Mouse (Mus musculus): Measurements from ENCODE around the gene Lhx8. TPM values are rescaled to one million over a fixed set of nuclear protein-coding genes. Genes with fewer than 3 reads are reported as not detected.

Gene Lhx8
- polyA plus RNA-seq, 1 experiment from 2014 or later = 2.9 TPM

DNA sequence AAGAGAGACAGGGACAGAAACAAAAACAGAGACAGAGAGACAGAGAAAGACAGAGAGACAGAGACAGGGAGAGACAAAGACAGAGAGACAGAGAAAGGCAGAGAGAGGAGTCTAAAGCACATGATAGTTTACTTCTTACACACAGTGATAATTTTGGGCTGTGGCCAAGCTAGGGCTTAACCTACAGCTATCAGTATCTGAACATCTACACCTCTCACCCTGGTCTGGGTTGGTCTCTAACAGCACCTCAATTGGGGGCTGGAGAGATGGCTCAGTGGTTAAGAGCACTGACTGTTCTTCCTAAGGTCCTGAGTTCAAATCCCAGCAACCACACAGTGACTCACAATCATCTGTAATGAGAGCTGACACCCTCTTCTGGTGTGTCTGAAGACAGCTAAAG is 32.0 kb downstream of the Lhx8 start:
- H3K27ac ChIP-seq (ENCODE audit: low read length) = no peak overlapping the region
- no peaks in the 10 kb centered on the region for H3K4me1 ChIP-seq (ENCODE audit: control insufficient read depth, insufficient read depth, low read length)
- no peak overlapping the region for H3K9ac ChIP-seq (ENCODE audit: low read depth, low read length)
- no peaks in the 10 kb centered on the region for H3K9me3 ChIP-seq (replicated peaks; ENCODE audit: control insufficient read depth, low read length, poor library complexity, severe bottlenecking)
- H3K4me2 ChIP-seq (ENCODE audit: low read length) = no peak overlapping the region
- H3K27me3 ChIP-seq (ENCODE audit: control insufficient read depth, insufficient read depth, low read depth, low read length) = no peaks in the 10 kb centered on the region
- H3K36me3 ChIP-seq (ENCODE audit: control insufficient read depth, insufficient read depth, low read length) = no peaks in the 10 kb centered on the region
- H3K4me3 ChIP-seq (ENCODE audit: low read depth, low read length) = no peak overlapping the region
- ATAC-seq = no peak

- Histone ChIP-seq H3K9ac (ENCODE audit: low read depth, low read length) (no peak overlapping the region), H3K36me3 (ENCODE audit: control insufficient read depth, insufficient read depth, low read length) (no peaks in the 10 kb centered on the region), H3K27ac (ENCODE audit: low read length) (no peak overlapping the region), H3K27me3 (ENCODE audit: control insufficient read depth, insufficient read depth, low read depth, low read length) (no peaks in the 10 kb centered on the region), H3K4me2 (ENCODE audit: low read length) (no peak overlapping the region), H3K4me1 (ENCODE audit: control insufficient read depth, insufficient read depth, low read length) (no peaks in the 10 kb centered on the region), H3K9me3 (replicated peaks; ENCODE audit: control insufficient read depth, low read length, poor library complexity, severe bottlenecking) (no peaks in the 10 kb centered on the region), H3K4me3 (ENCODE audit: low read depth, low read length) (no peak overlapping the region)
- ATAC-seq = no peak
- 74% methylated on average over 6 of the region's 6 CpGs for WGBS
Observed at GRCm38 (mm10) chr3:154297499-154297898, 33.0 kb downstream of the Lhx8 start.

GRCm38 (mm10) chr3:154294924-154295834 is 35.3 kb downstream of the Lhx8 start:
- H3K9me3 ChIP-seq (replicated peaks; ENCODE audit: control insufficient read depth, low read length, poor library complexity, severe bottlenecking) = no peaks in the 10 kb centered on the region
- H3K4me2 ChIP-seq (ENCODE audit: low read length) = no peak overlapping the region
- no peak overlapping the region for H3K4me3 ChIP-seq (ENCODE audit: low read depth, low read length)
- no peaks in the 10 kb centered on the region for H3K4me1 ChIP-seq (ENCODE audit: control insufficient read depth, insufficient read depth, low read length)
- ATAC-seq = no peak
- 93% methylated on average over 17 of the region's 17 CpGs for WGBS
- no peak overlapping the region for H3K27ac ChIP-seq (ENCODE audit: low read length)
- H3K9ac ChIP-seq (ENCODE audit: low read depth, low read length) = no peak overlapping the region
- no peaks in the 10 kb centered on the region for H3K36me3 ChIP-seq (ENCODE audit: control insufficient read depth, insufficient read depth, low read length)
- H3K27me3 ChIP-seq (ENCODE audit: control insufficient read depth, insufficient read depth, low read depth, low read length) = no peaks in the 10 kb centered on the region

- H3K9me3 ChIP-seq (replicated peaks; ENCODE audit: control insufficient read depth, low read length, poor library complexity, severe bottlenecking) = no peaks in the 10 kb centered on the region
- H3K4me3 ChIP-seq (ENCODE audit: low read depth, low read length) = no peak overlapping the region
- no peaks in the 10 kb centered on the region for H3K27me3 ChIP-seq (ENCODE audit: control insufficient read depth, insufficient read depth, low read depth, low read length)
- H3K27ac ChIP-seq (ENCODE audit: low read length) = no peak overlapping the region
- H3K9ac ChIP-seq (ENCODE audit: low read depth, low read length) = no peak overlapping the region
- H3K4me1 ChIP-seq (ENCODE audit: control insufficient read depth, insufficient read depth, low read length) = no peaks in the 10 kb centered on the region
- no peak for ATAC-seq
- no peak overlapping the region for H3K4me2 ChIP-seq (ENCODE audit: low read length)
- no peaks in the 10 kb centered on the region for H3K36me3 ChIP-seq (ENCODE audit: control insufficient read depth, insufficient read depth, low read length)
- WGBS = 75% methylated on average over 9 of the region's 9 CpGs
Observed at GRCm38 (mm10) chr3:154293839-154294490, 36.5 kb downstream of the Lhx8 start.

- WGBS = 72% methylated on average over 5 of the region's 5 CpGs
- H3K27ac ChIP-seq (ENCODE audit: low read length) = no peak overlapping the region
- H3K4me1 ChIP-seq (ENCODE audit: control insufficient read depth, insufficient read depth, low read length) = no peaks in the 10 kb centered on the region
Observed at GRCm38 (mm10) chr3:154292126-154292525, 38.3 kb downstream of the Lhx8 start.

DNA sequence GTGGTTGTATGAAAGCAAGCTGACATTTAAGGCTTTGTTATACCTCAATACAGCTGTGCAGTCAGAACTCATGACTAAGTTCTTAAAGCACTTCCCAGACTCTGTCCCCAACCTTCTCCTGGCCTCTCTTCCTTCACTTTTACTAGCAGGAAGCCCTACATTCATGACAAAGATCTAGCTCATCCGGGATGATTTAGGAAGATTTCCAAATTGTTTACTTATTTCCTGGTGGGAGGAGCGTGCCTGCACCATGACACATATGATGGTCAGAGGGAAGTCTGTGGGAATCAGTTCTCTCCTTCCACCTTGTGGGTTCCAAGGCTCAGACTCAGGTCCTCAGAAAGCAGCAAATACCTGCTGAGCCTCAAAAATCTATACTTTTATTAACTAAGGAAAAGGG is 40.1 kb downstream of the Lhx8 start:
- no peak for ATAC-seq
- no peak overlapping the region for H3K4me3 ChIP-seq (ENCODE audit: low read depth, low read length)
- H3K36me3 ChIP-seq (ENCODE audit: control insufficient read depth, insufficient read depth, low read length) = no peaks in the 10 kb centered on the region
- no peaks in the 10 kb centered on the region for H3K4me1 ChIP-seq (ENCODE audit: control insufficient read depth, insufficient read depth, low read length)
- no peak overlapping the region for H3K4me2 ChIP-seq (ENCODE audit: low read length)
- H3K27me3 ChIP-seq (ENCODE audit: control insufficient read depth, insufficient read depth, low read depth, low read length) = no peaks in the 10 kb centered on the region
- no peaks in the 10 kb centered on the region for H3K9me3 ChIP-seq (replicated peaks; ENCODE audit: control insufficient read depth, low read length, poor library complexity, severe bottlenecking)
- WGBS = 80% methylated on average over 2 of the region's 2 CpGs
- H3K9ac ChIP-seq (ENCODE audit: low read depth, low read length) = no peak overlapping the region
- no peak overlapping the region for H3K27ac ChIP-seq (ENCODE audit: low read length)

More at GRCm38 (mm10) chr3:154292126-154292525, 38.3 kb downstream of the Lhx8 start:
- no peak for ATAC-seq
- no peaks in the 10 kb centered on the region for H3K27me3 ChIP-seq (ENCODE audit: control insufficient read depth, insufficient read depth, low read depth, low read length)
- H3K36me3 ChIP-seq (ENCODE audit: control insufficient read depth, insufficient read depth, low read length) = no peaks in the 10 kb centered on the region
- no peak overlapping the region for H3K4me3 ChIP-seq (ENCODE audit: low read depth, low read length)
- H3K9me3 ChIP-seq (replicated peaks; ENCODE audit: control insufficient read depth, low read length, poor library complexity, severe bottlenecking) = no peaks in the 10 kb centered on the region
- H3K9ac ChIP-seq (ENCODE audit: low read depth, low read length) = no peak overlapping the region
- no peak overlapping the region for H3K4me2 ChIP-seq (ENCODE audit: low read length)

DNA sequence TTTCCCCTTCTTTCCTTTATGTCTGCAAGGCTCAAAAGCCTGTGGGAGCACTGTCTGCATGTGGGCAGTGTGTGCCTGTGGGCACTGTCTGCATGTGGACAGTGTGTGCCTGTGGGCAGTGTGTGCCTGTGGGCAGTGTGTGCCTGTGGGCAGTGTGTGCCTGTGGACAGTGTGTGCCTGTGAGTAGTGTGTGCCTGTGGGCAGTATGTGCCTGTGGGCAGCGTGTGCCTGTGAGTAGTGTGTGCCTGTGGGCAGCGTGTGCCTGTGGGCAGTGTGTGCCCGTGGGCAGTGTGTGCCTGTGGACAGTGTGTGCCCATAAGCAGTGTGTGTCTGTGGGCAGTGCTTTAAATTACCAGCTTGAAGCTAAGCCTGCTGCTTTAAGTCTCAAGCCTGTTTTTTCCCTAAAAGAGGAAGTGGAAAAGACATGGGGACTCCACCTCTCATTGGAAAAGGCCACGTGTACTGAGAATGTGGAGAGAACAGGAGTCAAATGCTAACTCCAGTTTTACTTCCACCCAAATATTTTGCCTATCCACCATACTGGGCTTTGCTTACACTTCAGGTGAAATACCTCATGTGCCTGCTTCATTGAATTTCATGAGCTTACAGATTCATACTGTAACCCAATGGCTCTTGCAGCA is 41.9 kb downstream of the Lhx8 start:
- no peak for ATAC-seq
- Histone ChIP-seq H3K4me1 (ENCODE audit: control insufficient read depth, insufficient read depth, low read length) (no peaks in the 10 kb centered on the region), H3K36me3 (ENCODE audit: control insufficient read depth, insufficient read depth, low read length) (no peaks in the 10 kb centered on the region), H3K9ac (ENCODE audit: low read depth, low read length) (no peak overlapping the region), H3K4me2 (ENCODE audit: low read length) (no peak overlapping the region), H3K4me3 (ENCODE audit: low read depth, low read length) (no peak overlapping the region), H3K9me3 (replicated peaks; ENCODE audit: control insufficient read depth, low read length, poor library complexity, severe bottlenecking) (no peaks in the 10 kb centered on the region), H3K27me3 (ENCODE audit: control insufficient read depth, insufficient read depth, low read depth, low read length) (no peaks in the 10 kb centered on the region), H3K27ac (ENCODE audit: low read length) (no peak overlapping the region)
- WGBS = 89% methylated on average over 4 of the region's 4 CpGs

DNA sequence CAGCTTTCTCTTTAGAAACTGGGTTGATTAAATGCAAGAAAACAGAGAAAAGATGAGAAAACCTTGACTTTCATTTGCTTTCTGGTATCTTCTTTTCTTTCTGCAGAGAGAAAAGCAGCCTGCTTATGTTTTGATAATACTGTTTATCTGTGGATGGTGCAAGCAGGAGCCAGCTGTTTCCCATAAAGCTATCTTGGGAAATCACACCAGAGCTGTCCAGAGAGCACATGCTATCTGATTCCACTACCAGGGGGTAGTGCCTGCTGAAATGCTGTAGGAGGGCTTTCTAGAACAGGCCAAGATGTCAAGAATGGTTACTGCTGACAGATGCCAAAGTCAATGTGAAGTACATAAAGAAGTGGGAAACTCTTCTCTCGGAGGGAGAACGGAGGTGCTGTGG is 43.2 kb downstream of the Lhx8 start:
- H3K9me3 ChIP-seq (replicated peaks; ENCODE audit: control insufficient read depth, low read length, poor library complexity, severe bottlenecking) = no peaks in the 10 kb centered on the region
- no peaks in the 10 kb centered on the region for H3K36me3 ChIP-seq (ENCODE audit: control insufficient read depth, insufficient read depth, low read length)
- no peaks in the 10 kb centered on the region for H3K27me3 ChIP-seq (ENCODE audit: control insufficient read depth, insufficient read depth, low read depth, low read length)
- H3K4me2 ChIP-seq (ENCODE audit: low read length) = no peak overlapping the region
- WGBS = 93% methylated on average over 2 of the region's 2 CpGs
- no peak overlapping the region for H3K9ac ChIP-seq (ENCODE audit: low read depth, low read length)
- H3K4me1 ChIP-seq (ENCODE audit: control insufficient read depth, insufficient read depth, low read length) = no peaks in the 10 kb centered on the region
- no peak overlapping the region for H3K4me3 ChIP-seq (ENCODE audit: low read depth, low read length)
- H3K27ac ChIP-seq (ENCODE audit: low read length) = no peak overlapping the region
- ATAC-seq = no peak

- ATAC-seq = no peak
- WGBS = 73% methylated on average over 4 of the region's 4 CpGs
- Histone ChIP-seq H3K9ac (ENCODE audit: low read depth, low read length) (no peak overlapping the region), H3K9me3 (replicated peaks; ENCODE audit: control insufficient read depth, low read length, poor library complexity, severe bottlenecking) (no peaks in the 10 kb centered on the region), H3K36me3 (ENCODE audit: control insufficient read depth, insufficient read depth, low read length) (no peaks in the 10 kb centered on the region), H3K4me1 (ENCODE audit: control insufficient read depth, insufficient read depth, low read length) (no peaks in the 10 kb centered on the region), H3K27me3 (ENCODE audit: control insufficient read depth, insufficient read depth, low read depth, low read length) (no peaks in the 10 kb centered on the region), H3K4me3 (ENCODE audit: low read depth, low read length) (no peak overlapping the region), H3K4me2 (ENCODE audit: low read length) (no peak overlapping the region), H3K27ac (ENCODE audit: low read length) (no peak overlapping the region)
Observed at GRCm38 (mm10) chr3:154285351-154285750, 45.1 kb downstream of the Lhx8 start.
